8 mouse cellular contexts compared by ENCODE assay signal in genomic region chr6:113047016-113047746, GRCm38 (mm10). TPM values are rescaled to one million over a fixed set of nuclear protein-coding genes. Genes with fewer than 3 reads are reported as not detected.
DNase-seq lines count a peak whose midpoint lies in the region; ATAC-seq lines count a peak whose summit lies in the region.

No protein-coding gene starts in this region.

- 68% methylated on average over 15 of the region's 15 CpGs for WGBS in hindbrain, embryonic 14.5 days
- WGBS in midbrain, embryonic 15.5 days, result 68% methylated on average over 15 of the region's 15 CpGs

- no peaks in the 10 kb centered on the region for H3K9me3 ChIP-seq in hindbrain, embryonic 14.5 days (ENCODE audit: control insufficient read depth, low read length)
- no peaks in the 10 kb centered on the region for H3K9me3 ChIP-seq in midbrain, embryonic 15.5 days

- H3K4me3 ChIP-seq in hindbrain, embryonic 14.5 days (replicated peaks; ENCODE audit: low read length), result peak overlapping the region; percentile 83
- H3K4me3 ChIP-seq in midbrain, embryonic 15.5 days, result peak overlapping the region; percentile 92

- H3K27ac ChIP-seq in hindbrain, embryonic 14.5 days, result 0 out of 2 replicates have a peak overlapping the region, but pooled peaks have one; percentile 82
- peak overlapping the region; percentile 90; the same call in 1 of the 2 replicates for H3K27ac ChIP-seq in midbrain, embryonic 15.5 days

- H3K27me3 ChIP-seq in hindbrain, embryonic 14.5 days (ENCODE audit: control insufficient read depth, insufficient read depth, low read length), result no peaks in the 10 kb centered on the region
- H3K27me3 ChIP-seq in midbrain, embryonic 15.5 days (replicated peaks), result no peaks in the 10 kb centered on the region

- peak overlapping the region; percentile 71 for H3K9ac ChIP-seq in hindbrain, embryonic 14.5 days
- peak overlapping the region; percentile 56 for H3K9ac ChIP-seq in midbrain, embryonic 15.5 days

- H3K4me1 ChIP-seq in hindbrain, embryonic 14.5 days (replicated peaks; ENCODE audit: control insufficient read depth, insufficient read depth, low read length), result peaks cover 24% of the 10 kb centered on the region
- peaks cover 21% of the 10 kb centered on the region for H3K4me1 ChIP-seq in midbrain, embryonic 15.5 days

- peak; percentile 21 for ATAC-seq in activated CD4-positive, CD25-positive, alpha-beta regulatory T cell, adult 4 months
- ATAC-seq in hindbrain, embryonic 14.5 days (ENCODE audit: low FRiP score), result no peak
- ATAC-seq in midbrain, embryonic 15.5 days (replicated peaks), result no peak
- ATAC-seq in cerebellum, adult (ENCODE audit: insufficient number of reproducible peaks, low FRiP score, low TSS enrichment), result no peak

- DNase-seq in layer of hippocampus, adult 11-12 months (ENCODE audit: low spot score), result peak; percentile 22
- DNase-seq in layer of hippocampus, adult 9-10 months (ENCODE audit: low spot score), result no peak
- DNase-seq in hindbrain, embryonic 14.5 days (ENCODE audit: low spot score), result no peak
- DNase-seq in layer of hippocampus, adult 8-10 months (ENCODE audit: low spot score in 2 of 2), result no peak
- no peak for DNase-seq in layer of hippocampus, postnatal 10 days (ENCODE audit: low spot score in 2 of 2)

- peaks cover 34% of the 10 kb centered on the region for H3K36me3 ChIP-seq in hindbrain, embryonic 14.5 days (replicated peaks; ENCODE audit: control insufficient read depth, insufficient read depth)
- peaks cover 14% of the 10 kb centered on the region; the same call in 1 of the 2 replicates for H3K36me3 ChIP-seq in midbrain, embryonic 15.5 days (replicated peaks)

- peak overlapping the region; percentile 96 for H3K4me2 ChIP-seq in hindbrain, embryonic 14.5 days (replicated peaks)
- H3K4me2 ChIP-seq in midbrain, embryonic 15.5 days, result peak overlapping the region; percentile 81

RNA-seq across cellular contexts. Expression of gene Thumpd3, which starts 1.2 kb away (rescaled TPM):
- 10 to 100 TPM; 88.0 to 94.9 TPM for polyA plus RNA-seq in activated CD4-positive, CD25-positive, alpha-beta regulatory T cell, adult 4 months (2017; shearing (Covaris generic))
- 45.5 and 49.1 TPM in 2 replicates for polyA plus RNA-seq in hindbrain, embryonic 14.5 days (2014; fragmentation: Nextera tagmentation; extraction: Ambion mirVana)
- polyA plus RNA-seq in midbrain, embryonic 15.5 days (2015; fragmentation: Nextera tagmentation; extraction: Ambion mirVana), result 54.1 and 56.2 TPM in 2 replicates
- 10 to 100 TPM; 31.2 to 39.5 (median 37.6) TPM for total RNA-seq in layer of hippocampus, adult 8-10 months (2022)
- 10 to 100 TPM; 38.5 to 41.6 TPM for total RNA-seq in layer of hippocampus, postnatal 10 days (2021)

RNA-seq across cellular contexts. Expression of gene Setd5, which starts 30.0 kb away (rescaled TPM):
- polyA plus RNA-seq in activated CD4-positive, CD25-positive, alpha-beta regulatory T cell, adult 4 months (2017; shearing (Covaris generic)), result 10 to 100 TPM; 31.1 to 33.0 TPM
- 53.3 and 58.7 TPM in 2 replicates for polyA plus RNA-seq in hindbrain, embryonic 14.5 days (2014; fragmentation: Nextera tagmentation; extraction: Ambion mirVana)
- 46.8 and 47.1 TPM in 2 replicates for polyA plus RNA-seq in midbrain, embryonic 15.5 days (2015; fragmentation: Nextera tagmentation; extraction: Ambion mirVana)
- 100 to 1,000 TPM; 104 to 122 (median 115) TPM for total RNA-seq in layer of hippocampus, adult 8-10 months (2022)
- total RNA-seq in layer of hippocampus, postnatal 10 days (2021), result 100 to 1,000 TPM; 130 TPM
